Mouse (Mus musculus) brown adipose tissue, adult 24 weeks (tissue): ENCODE results near the gene Gm16867. TPM values are rescaled to one million over a fixed set of nuclear protein-coding genes. Genes with fewer than 3 reads are reported as not detected.
"Not testable (repeated sequence)": the region's sequence is repeated elsewhere in the genome, so short reads cannot be mapped to it uniquely, and the experiment has no call there.

Experiments used
- H3K27ac ChIP-seq: fragments of 200-500 bp; replicated peaks from 2 replicates; pipeline ENCODE4 v1.5.1; 2012; ENCODE audit warnings: low read depth, mild to moderate bottlenecking, low read length
- H3K4me1 ChIP-seq: fragments of 200-500 bp; 2 replicates; pipeline ENCODE4 v1.6.1; 2012; ENCODE audit warnings: low read length, mixed read lengths; ENCODE audit not compliant: control insufficient read depth, insufficient read depth, insufficient read length
- H3K4me3 ChIP-seq: fragments of 200-500 bp; 2 replicates; pipeline ENCODE4 v1.5.1; 2012; ENCODE audit warnings: low read depth, mild to moderate bottlenecking, low read length, moderate library complexity; ENCODE audit not compliant: insufficient read depth
- polyA plus RNA-seq: library from polyadenylated mRNA; stranded (reverse); fragments of >200 nt; gene quantifications from 2 replicates; pipeline ENCODE4 v1.2.4, GENCODE M21; 2012; ENCODE audit not compliant: missing spikeins, insufficient read depth, insufficient read length

Gm16867 gene
- polyA plus RNA-seq, 1 experiment: 3.1 TPM

DNA sequence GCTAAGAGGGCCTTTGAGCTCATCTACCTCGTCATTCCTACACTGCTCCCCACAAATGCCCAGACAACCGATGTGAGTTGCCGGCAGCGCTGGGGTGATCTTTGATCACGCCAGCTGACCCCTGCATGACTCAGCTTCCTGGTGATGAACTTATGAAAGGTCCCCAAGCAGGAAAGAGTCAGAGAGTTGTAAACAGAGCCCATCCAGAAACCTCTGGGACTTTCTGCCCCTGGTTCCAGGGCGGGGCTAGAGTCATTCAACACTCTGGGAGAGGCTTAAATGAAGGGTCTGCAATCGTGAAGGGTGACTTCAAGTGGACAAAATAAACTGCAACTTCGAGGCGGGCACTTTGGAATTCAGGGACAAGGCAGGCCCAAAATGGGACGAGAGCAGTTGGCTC is 15.2 kb downstream of the Gm16867 start:
- H3K4me1 ChIP-seq, H3K4me3 ChIP-seq, H3K27ac ChIP-seq: not testable (repeated sequence)

DNA sequence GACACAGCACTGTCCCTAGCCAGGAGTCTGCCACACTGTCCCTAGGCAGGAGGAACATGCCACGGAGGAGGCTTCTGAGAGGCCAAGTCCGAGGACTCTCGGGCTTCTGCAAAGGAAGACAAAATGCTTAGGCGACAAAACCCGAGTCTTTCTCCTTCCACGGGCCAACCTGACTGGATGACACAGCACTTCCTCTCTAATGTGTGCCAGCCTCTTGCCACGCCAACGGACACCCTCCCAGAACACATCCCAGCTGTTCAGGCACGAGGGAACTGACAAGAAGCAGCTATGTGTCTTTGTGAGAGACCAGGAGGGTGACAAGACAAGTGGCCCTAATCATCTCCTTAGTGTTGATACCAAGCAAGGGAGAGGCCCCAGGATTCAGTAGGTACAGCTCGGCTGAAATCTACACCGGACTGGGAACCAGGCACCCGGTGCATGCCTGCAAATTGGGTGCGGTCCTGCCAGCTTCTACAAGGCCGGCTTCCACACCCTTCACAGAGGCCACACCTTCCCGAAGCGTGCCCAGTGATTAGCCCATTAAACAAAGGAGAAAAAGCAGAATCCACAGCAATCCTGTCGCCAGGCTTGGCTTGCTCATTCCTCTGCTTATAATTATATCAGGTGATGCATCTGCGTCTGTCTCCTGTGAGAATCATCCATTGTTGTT is 17.6 kb downstream of the Gm16867 start:
- H3K4me3 ChIP-seq, H3K27ac ChIP-seq, H3K4me1 ChIP-seq: not testable (repeated sequence)

DNA sequence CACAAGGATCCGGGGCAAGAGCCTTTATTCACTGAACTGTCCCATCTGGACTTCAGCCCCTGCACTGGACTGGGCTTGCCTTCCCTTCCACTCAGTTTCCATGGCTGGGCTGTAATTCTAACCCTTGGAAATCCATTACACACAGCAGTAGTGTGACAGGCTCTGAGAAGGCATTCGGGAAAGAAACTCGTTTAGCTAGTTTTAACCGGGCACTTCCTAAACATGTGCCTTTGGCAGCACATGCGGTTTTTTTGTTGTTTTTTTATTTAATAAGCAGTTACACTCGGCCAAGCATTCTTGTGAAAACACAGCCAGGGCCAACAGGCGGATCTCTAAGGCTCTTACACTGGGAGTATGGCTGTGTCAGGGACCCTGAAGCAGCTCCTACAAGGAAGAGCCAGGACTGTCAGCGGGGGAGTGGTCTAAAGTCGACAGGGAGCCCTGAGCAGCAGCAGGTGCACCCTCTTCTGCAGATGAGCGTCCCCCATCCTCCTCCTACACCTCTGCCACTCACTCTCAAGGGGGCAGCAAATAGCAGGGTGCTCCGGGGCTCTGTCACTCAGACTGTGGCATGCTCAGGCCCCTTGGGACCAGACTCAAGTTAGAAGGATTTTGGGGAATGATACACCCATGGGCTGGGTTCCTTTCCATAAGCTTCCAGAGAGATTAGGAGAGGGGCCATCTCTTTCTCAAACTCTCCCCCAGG is 29.1 kb downstream of the Gm16867 start:
- not testable (repeated sequence) for H3K4me1 ChIP-seq, H3K4me3 ChIP-seq, H3K27ac ChIP-seq

DNA sequence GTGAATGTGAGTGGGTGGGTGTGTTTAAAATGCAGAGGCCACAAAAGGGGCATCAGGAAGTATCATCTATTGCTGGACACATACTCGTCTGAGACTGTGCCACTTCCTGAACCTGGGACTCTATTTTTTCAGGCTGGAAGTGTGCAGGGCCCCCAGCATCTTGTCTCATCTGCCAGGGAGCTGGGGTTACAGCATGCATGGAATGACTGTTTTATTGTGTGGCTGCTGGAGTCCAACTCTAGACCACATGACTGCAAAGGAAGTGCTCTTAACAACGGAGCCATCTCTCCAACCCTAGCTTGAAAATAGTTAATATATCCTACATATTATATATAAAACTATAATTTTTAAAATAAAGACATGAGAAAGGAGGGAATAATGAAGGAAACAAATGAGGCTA is 29.8 kb downstream of the Gm16867 start:
- not testable (repeated sequence) for H3K4me3 ChIP-seq, H3K27ac ChIP-seq, H3K4me1 ChIP-seq

DNA sequence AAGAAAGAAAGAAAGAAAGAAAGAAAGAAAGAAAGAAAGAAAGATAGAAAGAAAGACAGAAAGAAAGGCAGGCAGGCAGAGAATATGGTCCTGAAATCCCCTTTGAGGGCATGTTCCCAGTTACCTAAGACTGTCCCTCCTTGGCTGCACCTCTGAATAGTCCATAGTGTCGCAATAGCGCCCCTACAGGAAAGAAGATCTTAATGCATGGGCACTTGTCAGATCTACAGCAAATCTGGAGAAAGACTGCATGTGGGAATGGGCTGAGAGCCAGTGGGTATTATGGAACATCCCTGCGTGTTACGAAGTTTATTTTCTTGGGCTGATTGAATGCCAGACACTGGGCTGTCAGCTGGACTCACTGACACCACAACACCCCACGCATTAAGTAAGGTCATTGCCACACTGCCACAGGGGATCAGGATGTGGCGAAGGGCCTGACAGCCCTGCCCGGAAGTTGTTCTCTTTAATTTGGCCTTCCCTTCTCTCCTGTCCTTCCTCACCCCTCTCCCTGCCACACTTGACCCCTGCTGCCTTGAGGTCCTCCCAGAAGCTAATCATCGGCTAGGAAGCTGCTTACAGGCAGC is 32.9 kb downstream of the Gm16867 start:
- H3K4me3 ChIP-seq, H3K4me1 ChIP-seq, H3K27ac ChIP-seq: not testable (repeated sequence)

DNA sequence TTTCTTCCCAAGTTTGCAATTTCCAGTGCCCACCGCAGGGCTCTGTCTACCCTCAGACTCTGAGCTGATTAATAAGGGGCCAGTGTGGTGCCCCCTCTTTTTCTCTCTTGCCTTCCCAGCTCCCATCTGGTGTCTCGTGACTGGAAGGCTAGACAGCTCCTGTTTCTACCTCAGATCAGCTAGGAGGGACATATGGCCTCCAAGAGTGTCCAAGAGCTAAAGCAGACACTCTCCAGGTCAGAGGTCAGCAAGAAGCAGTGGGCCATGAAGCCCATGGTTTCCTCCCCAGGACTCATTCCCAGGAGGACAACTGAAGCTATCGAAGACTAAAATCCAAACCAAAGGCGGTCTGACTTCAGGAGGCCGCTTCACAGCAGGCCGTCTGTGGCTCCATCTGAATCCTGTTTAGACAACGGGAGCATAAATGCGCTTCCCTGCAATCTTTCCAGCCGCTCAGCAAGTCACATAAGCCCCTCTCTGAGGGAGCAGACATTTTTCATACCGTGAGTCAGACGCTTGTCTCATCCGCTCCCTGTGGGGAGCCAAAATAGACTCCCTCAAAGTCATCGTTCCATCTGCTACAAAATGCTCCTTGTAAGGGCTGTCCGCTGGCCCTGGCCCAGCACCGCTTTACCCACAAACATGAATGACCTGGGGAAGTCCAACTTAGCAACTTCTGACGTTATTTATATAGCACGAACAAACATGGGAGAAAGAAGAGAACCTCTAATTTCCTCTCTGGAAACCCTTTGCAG is 35.4 kb downstream of the Gm16867 start:
- not testable (repeated sequence) for H3K27ac ChIP-seq, H3K4me3 ChIP-seq, H3K4me1 ChIP-seq

DNA sequence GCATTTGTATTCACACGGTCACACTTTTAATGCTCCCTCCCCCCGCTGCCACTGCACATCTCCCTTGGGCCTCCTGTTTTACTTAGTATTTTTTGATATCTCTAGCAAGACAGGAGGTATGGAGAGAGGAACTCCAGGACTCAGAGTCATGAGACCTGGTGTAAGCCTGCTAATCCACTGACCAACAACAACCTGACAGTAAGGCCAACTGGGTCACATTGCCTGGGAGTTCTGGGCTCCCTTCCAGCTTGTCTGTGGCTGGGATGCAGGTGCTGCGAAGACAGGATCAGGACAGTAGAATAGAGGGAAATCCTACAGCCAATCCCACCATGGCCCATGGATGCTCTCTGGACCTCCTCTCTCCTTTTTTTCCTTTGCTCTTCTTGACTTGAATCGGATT is 38.7 kb downstream of the Gm16867 start:
- H3K27ac ChIP-seq, H3K4me1 ChIP-seq, H3K4me3 ChIP-seq: not testable (repeated sequence)

DNA sequence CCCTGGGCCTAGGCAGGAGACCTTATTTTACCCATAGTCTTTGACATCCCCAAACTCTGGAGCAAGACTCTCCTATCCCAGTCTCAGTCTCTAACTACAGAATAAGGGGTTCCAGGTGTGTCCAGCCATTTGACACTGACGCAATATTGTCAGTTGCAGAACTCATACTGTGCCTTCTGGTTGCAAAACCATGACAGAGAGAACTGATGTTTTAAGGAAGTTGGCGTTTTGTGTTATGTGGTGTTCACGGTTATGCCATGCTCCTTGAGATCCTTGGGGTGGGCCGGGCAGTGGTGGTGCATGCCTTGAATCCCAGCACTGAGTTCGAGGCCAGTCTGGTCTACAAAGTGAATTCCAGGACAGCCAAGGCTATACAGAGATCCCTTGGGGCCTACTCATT is 45.5 kb downstream of the Gm16867 start:
- not testable (repeated sequence) for H3K4me1 ChIP-seq, H3K4me3 ChIP-seq, H3K27ac ChIP-seq

DNA sequence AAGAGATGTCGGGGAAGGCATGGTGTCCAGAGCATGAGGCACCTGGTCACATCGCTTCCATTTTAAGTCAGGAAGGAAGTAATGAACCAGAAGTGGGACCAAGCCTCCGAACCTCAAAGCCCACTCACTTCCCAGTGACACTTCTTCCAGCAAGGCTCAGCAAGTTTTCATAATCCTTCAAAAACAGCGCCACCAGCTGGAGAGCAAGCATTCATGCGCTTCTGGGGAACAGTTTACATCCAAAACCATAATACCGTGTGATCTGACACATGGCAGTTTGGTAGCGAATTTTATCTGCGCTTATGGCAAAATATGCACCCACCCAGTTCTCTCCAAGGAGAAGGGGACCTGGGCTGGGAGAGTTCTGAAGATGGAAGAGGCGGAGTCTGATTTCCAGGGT is 48.5 kb downstream of the Gm16867 start:
- H3K4me3 ChIP-seq, H3K4me1 ChIP-seq, H3K27ac ChIP-seq: not testable (repeated sequence)

DNA sequence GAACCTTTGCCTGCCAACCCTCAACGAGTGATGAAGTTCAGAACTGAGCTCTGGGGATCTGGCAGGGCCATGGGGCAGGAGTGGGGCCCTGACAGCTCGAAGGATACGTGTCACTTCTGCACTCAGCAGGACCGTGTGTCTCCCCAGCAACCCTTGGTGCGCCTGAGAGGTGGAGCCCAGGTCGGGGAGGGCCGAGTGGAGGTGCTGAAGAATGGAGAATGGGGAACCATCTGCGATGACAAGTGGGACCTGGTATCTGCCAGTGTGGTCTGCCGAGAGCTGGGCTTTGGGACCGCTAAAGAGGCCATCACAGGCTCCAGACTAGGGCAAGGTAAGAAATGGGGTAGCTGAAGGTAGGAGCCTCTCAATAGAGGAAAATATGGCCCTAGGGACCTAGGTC is 54.3 kb downstream of the Gm16867 start:
- H3K27ac ChIP-seq, H3K4me3 ChIP-seq, H3K4me1 ChIP-seq: not testable (repeated sequence)

DNA sequence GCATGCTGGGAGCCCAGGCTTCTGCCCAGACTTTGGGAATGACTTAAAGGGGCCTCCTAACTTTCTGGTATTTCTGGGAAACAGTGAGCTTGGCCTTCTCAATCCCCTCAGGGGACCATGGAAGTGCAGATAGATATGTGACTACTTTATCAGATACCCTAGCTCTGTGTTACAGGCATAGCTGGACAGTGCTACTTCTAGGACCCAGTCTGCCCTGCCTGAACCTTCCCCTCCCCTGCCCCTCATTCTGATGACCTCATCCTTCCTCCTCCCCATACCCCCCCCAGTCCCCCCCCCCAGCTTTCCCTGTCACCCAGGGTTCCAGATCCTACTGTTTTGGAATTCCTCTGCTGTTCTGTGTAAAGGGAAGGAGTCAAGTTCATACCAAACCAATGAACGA is 56.2 kb downstream of the Gm16867 start:
- H3K4me3 ChIP-seq, H3K4me1 ChIP-seq, H3K27ac ChIP-seq: not testable (repeated sequence)

DNA sequence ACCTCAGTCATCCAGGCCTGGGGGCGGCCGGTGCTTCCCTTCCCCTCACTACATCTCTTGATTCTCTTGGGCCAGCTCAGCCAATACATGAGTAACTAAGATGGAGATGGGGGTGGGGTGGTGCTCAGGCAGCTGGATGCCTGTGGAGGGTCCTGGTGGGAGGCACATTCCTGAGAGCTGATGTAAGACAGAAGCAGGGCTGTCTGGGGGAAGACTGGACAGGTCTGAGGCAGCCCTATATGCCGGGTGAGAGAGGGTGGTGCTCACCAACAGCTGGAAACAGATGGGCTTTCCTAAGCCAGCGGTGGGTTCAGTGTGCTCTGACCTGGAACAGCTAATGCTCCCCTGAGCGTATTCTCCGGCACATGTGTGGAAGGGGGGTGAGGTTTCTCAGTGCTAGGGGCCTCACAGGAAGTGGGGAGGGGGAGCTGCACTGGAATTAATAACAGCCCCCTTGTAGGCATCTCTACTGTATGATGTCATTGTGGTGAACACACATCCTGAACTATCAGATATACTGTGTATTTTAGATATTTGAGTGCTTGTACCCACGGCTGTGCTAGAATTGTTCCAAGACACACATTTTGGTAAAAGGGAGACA is 60.0 kb downstream of the Gm16867 start:
- H3K4me1 ChIP-seq, H3K27ac ChIP-seq, H3K4me3 ChIP-seq: not testable (repeated sequence)

DNA sequence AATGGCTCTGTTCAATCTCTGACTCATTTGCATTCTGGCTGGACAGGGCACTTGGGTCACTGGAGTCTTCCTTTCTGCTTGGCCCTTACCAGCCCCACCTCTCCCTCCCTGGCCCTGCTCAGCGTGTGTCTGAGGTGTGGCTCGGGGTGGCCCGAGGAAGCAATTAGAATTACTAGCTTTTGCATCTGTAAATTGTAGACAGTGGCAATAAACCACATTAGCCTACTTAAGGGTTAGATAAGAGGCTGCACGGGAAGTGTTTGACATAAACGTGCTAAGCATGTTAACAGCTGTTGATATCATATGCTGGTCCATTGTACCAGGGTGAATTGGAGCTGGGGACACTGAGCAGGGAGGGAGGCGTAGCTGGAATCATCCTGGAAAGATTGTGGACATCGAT is 62.2 kb downstream of the Gm16867 start:
- not testable (repeated sequence) for H3K4me3 ChIP-seq, H3K4me1 ChIP-seq, H3K27ac ChIP-seq

DNA sequence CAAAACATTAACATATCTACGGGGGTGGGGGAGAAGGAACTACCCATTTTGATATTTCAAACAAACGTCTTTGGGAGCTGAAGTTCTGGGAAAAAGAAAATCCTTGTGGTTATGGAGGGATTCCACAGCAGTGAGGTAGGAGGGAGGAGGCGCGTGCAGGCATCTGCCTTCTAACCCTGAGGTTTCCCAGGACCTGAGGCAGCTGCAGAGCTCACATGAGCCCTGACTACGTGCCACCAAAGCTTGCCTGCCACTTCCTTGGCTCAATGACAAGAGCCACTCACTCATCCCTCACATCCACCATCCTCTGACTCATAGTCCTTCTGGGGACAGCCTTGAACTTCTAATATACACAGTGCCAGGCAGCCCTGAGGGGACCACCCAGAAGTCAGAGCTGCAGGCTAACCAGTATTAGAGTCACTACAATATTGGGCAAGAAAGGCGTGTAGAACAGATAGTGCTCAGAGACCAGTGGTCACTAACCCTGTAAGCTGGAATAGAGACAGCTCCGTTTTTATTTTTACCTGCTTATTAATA is 64.4 kb downstream of the Gm16867 start:
- H3K4me3 ChIP-seq, H3K27ac ChIP-seq, H3K4me1 ChIP-seq: not testable (repeated sequence)

DNA sequence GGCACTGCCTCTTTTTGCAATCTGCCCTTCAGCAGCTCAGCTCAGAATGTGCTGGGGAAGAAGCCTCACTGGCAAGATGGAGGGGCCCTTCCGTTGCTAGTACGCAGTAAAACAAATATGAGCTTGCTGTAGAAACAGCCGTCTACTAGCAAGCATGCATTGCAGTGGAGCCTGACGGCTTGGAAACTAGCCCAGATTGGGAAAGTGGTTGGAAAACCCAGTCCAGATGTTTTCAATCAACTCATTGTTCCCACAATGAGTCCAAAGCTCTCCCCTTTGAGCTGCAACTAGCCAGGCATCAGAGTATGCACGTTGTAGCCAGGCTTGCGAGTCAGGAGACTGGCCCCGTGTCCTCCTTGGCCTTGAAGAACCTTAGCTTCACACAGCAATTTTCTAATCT is 82.2 kb downstream of the Gm16867 start:
- not testable (repeated sequence) for H3K4me3 ChIP-seq, H3K4me1 ChIP-seq, H3K27ac ChIP-seq
